Mouse (Mus musculus) layer of hippocampus, adult 11-12 months (tissue): ENCODE measurements around the gene Mkrn3.

Experiments used
- DNase-seq: peaks from one replicate; pipeline ENCODE4 v3.0.0; 2022; ENCODE audit warnings: low spot score

The Mkrn3 gene

DNA sequence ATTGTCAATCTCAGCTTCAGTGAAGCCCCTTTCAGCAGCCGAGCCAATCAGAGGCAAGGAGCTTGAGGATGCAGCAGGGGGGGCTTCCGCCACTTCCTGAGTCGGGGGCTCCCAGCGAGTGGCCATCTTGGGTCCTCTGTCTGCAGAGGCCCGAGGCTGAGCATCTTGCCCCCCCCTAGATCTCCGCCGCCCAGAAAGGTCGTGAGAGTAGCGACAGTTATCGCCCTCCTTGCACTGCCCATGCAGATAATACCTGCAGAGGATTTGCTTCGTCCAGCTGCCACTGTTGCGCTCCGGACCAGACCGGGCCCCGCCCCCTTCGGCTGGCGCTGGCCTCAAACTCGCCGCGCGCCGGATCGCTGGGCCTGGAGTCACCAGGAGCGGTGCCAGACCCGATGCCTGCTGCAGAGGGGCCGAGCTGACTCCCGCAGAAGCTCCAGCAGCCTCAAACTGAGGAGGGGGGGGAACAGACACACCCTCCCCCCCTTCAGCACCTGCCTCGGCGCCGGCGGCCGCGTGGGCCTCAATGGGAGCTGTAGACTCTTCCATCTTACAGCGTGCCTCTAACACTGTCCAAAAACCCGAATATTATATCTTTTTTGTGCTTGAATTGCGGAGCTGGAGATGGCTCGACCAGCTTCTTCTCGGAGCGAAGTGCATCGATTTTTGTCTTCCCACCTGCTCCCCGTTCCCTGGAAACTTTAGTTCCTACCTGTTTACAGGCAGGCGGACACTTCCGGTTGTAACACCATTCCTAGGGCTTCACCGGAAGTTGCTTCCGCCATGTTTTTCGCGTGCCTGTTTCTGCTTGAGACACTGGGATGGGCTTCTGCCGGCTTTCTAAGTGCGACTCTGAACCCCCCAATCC, at the start of gene Mkrn3:
Gene Mkrn3, minus strand, starts transcription at position 647 of the 868 bp plus-strand sequence.
- peak; percentile 49 for DNase-seq

DNA sequence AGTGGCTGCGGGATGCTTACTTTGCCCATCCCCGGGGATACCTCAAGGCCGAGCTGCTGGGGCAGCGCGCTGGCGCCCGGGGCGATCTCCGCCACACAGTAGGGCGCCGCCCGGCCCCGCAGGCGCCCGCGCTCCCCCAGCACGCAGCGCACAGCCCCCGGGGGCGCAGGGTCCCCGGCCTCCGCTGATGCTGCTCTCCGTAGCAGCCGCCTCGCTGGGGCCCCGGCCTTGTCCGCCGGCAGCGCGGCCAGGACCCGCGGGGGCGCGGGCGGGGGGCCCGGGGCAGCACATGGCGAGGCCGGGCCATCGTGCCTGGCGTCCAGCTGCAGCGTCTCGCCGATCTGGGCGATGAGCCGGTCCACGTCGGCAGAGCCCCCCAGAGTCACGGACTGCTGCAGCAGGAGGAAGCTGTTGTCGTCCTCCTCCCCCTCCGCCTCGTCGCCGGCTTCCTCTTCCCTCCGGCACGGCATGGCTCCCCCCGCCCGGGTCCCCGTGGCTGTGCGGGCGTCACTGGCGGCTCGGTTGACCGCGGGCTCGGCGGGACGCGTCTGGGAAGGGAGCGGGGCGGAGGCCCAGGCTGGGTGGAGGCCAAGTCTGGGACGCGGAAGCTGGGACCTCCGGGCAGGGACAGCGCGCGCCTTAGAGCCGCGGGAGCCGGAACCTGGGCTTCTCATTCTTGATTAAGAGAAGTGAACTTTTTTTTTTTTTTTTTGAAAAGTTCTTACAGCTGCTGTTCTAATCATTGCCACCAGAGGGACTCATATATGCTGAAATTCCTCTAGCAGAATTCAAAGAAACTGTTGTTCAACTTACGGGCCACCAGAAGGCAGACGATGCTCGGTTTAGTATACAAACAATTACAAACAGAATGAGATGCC, 44.2 kb upstream of the Mkrn3 start, which contains the start of gene Peg12:
Gene Peg12, minus strand, starts transcription at position 633 of the 878 bp plus-strand sequence.
- peak; percentile 12 for DNase-seq

DNA sequence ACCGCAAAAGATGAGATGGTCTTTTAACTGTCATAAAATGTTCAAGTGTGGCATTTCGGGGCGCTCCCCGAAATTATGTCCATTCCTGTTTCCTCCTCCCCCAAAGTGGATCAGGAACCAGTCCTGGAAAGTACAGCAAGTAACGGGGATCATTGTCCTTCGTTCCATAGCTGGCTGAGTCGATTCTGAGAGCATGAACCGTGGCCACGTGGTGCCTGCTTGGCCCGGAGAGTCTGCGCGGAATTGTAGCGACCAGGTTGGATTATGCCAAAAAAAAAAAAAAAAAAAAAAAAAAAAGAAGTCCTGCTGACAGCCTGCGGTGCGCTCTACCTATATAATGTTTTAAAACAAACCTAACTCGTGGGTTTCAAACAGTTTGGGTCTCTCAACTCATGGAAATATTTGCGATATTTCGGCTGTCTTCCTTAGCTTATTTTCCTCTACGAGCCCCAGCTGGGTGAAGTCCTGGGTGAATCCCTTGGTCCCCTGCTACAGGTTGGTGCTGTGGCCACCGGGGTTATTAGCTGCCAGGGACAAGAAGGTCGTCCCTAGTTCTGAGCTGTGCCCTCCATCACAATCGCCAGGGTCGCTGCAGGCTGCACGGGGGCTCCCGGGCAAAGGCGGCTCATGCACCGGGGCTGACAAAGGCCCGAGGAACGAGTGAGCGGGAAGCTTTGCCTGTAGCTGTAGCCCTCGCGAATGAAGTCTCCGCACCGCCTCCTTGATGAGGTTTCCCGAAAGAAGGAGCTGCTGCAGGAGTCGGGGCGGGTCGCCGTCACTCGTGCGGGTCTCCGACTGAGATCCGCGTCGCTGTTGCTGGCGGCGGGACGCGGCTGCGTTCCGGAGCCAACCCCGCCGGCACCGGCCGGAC, 43.3 kb upstream of the Mkrn3 start:
- DNase-seq = no peak

DNA sequence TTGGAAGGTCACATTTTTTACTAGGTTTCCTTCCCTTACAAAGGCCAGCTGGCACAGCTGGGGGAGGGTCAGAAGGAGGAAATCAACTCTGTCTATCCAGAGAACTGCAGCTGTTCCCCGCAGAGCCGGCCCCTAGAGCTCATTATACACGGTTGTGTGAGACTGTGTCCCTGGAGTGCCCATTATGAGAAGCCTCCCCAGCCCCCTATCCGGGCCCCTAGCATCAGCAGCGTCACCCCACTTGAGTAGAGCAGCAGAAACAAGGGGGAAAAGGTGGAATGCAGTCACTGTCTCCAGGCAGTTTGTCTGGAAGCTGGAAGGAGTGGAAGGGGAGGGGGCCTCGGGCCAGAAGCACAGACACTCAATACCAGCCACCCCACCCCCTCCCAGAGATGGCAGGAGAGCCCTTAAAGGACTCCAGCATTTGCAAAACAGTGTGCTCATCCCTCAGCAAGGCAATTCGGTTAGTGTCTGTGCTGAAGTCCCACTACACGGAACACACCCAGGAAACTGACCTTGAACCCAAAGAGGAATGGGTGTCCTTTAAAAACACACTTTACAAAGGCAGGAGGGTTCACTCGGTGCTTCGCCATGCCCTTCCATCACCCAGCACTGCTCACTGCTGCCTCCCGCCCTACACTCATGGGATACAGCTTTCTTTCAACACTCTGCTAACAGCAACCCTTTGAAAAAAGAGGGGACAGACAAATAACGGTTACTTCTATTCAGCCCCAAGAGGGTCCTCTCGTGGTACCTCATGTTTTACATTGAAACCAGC, 42.5 kb upstream of the Mkrn3 start:
- DNase-seq = no peak

DNA sequence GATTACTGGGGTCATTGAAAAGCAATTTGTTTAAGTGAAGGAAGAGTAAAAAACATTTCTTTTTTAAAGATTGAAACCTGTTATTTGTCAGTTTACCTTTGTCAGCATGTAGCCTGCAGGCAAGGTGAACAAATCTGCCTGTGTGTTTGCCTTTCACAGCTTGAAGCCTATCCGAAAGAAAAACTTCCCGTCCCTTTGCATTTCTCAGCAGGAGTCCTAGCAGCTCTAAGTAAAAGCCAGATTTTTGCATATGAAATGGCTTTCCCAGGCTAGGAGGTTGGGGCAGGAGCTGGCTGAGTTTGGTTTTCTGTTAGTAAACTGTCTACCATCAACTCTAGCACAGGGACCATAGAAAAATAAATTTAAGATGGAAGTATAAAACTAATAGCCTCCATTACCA, 32.4 kb upstream of the Mkrn3 start:
- DNase-seq = no peak

DNA sequence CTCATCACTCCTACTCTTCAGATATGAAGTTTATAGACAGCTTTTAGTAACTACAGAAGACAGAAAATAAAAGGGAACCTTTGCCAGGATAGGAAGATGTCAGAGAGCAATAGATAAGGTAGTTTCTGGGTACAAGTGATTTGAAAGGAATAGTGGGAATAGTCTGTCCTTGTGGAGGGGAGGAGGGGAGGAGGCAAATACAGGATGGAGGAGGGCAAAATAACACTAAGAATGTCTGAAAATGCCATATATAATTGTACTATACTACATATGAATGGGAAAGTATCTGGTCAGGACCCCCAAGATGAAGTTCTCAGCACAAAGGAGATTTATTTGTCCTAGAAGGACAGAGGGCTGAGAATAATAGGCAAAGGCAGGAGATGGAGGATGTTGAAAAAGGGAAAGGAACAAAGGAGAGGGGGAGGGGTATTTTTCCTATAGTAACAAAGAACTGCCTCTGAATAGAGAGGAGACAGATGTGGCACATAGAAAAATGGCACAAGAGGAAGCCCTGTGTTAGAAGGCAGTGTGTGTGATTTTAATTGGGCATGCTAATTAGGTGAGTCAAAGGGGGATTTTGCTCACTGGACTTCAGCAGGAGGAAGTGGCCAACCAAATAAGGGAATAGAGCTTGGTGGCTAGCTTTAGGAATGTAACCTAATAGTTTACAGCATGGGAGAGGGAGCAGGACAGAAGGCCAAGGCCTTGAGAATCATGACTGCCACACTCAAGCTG, 25.7 kb upstream of the Mkrn3 start:
- DNase-seq = no peak

DNA sequence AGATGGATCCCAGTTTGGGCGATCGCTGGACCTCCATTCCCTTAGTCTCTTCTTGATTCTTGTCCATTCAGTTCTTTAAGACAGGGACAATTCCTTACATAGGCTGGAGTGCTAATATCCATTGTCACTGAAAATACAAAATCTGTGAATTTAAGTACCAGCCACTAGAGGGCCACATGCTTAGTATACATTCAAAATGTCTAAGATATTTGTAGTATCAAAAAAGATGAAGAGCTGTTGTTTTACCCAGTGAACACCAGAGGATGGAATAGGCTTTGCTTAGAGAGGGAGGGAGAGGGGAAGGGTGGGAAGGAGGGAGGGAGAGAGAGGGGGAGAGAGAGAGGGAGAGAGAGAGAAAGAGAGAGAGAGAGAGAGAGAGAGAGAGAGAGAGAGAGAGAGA, 16.5 kb upstream of the Mkrn3 start:
- no peak for DNase-seq

DNA sequence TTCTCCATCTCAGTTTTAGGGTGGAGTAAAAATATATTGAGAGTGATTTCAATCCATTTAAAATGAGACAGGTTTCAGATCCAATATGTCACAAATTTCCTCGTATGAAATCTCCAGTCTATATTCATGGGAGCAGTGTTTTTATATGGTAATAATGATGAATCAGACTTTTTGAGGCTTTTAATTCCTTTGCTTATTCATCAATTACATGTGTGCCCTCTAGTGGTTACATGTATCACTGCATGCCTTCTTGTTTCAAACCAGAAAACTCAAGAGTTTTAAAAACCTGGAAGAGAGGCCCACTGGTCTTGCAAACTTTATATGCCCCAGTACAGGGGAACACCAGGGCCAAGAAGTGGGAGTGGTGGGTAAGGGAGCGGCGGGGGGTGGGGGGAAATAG, 13.3 kb upstream of the Mkrn3 start:
- no peak for DNase-seq

DNA sequence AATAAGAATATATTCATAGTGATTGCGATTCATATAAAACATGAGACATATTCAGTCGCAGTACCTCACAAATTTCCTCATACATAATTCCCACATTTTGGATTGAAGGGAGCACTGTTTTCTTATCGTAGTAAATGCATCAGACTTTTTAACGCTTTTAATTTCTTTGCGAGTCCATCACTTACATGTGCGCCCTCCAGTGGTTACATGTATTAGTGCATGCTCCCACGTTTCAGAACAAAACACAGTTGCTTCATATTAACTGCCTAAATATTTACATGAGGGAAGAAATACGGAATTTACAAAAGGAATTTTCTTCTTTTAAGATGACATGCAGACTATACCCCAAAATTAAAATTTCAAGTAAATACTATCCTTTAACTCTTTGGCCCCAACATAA, 8.4 kb upstream of the Mkrn3 start:
- DNase-seq = no peak

DNA sequence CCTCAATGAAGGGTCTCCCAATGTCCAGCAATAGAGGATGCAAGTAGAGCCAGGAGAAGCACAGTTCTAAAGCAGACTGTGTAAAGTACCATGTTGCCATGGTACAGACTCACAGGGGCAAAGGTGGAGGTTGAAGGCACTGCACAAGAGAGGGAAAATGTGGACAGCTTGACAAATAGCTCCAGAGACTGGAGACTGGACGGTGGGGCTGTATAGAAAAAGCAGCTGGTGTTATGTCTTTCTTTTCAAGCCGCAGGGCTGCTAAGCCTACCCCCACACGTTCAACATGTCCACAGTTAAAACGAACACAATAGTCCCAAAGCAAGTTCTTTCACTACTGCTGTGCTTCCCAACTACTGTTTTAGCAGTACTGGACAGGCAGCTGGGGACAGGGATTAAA, 3.3 kb upstream of the Mkrn3 start:
- DNase-seq = no peak

DNA sequence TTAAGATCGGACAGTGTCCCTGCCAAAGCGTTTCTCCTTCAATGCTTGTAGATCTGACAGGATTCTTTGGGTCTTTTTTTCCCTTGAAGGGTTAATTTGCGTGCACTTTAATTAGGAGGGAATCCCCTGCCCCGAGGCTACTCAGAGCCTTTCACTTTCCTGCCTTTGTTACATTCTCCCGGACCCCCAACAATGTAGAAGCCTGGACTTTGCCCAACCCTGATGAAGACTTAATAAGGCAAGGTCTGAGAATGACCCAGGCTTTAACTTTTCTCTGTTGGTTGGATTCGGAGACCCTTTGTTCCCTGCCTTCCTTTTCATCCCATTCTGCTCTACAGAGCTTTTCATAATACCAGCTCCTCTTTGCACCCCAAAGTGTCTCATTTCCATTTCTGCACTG, 627 bp upstream of the Mkrn3 start:
- no peak for DNase-seq

DNA sequence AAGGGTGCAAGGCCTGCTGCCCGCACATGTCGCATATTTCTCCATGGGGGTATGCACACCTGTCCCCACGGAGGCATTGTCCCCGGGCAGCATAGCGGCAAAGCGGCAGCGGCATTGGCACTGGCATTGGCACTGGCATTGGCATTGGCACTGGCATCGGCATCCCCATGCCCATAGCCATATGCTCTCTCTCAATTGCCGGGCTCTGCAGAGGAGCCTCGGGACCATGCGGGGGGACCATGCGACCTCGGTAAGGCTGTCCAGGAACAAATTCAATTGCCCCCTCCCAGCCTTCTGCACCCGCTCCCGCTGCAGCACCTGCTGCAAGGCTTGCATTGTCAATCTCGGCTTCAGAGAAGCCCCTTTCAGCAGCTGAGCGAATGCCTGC, 840 bp downstream of the Mkrn3 start:
- DNase-seq = no peak

DNA sequence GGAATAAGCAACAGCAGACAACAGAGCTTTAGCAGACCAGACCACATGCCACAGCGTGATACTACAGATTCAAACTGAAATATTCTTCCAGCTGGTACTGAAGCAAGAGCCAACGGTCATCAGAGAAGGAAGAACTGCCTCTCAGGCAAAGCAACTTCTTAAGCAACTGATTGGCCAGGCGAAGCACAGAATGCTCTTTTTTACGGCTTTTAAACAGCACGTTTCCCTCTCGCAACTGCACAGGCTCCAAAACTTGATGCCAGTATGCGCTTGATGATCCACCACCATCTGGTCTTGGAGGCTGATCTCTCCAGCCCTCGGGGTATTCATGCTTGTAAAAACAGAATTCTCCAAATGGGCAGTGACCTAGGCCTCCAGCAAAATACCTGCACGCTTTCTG, 1.6 kb downstream of the Mkrn3 start:
- DNase-seq = no peak

DNA sequence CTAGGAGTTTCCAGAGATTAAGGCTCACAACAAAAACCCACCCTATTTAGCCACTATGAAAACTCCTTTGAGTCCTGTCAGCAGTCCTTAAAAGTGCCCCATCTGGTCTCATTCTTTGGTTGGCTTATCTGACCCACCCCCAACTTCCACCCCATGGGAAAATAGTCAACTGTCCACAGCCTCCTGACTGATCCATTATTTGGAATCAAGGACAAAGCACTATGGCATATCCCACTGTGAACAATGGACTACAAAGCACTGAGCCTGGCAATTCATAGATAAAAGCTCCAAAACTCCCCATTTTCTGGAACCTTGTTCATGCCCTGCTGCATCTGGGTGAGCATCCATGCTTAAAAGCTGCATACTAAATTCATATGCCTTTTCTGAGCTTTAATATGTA, 3.8 kb downstream of the Mkrn3 start:
- no peak for DNase-seq

DNA sequence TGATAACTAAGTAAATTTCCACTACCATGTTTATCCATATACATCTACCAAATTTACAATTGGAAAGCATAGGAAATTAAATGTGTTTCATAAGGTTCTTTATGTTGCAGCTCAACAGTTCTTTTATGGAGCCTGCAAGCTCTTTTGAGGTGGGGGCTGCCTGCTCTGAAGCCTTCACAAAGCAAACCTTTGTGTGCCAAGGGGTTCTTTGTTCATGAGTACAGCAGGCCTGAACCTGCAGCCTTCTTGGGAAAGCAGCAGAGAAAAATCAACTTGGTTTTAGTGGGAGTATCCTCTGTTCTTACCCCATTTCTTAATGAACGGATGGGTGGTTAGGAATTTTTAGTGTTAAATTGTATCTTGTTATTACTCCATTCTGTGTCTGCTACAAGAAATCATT, 4.7 kb downstream of the Mkrn3 start:
- DNase-seq = no peak

DNA sequence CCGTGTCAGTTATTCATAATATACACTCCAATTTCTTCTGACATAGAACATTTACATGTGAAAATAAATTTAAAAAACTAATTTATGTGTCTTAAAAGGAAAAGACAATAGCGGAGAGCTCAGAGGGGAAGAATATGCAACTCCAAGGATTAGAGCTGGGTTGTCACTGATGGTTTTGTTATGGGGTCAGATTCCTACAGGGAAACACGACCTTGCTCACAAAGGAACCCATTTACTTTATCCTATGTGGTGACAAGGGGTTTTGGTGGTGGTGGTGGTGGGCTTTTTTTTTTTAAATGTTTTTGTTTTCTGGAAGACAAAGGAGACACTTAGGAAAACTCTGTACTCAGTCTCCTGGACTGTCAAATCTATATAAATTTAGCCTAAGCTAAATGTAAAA, 12.1 kb downstream of the Mkrn3 start:
- no peak for DNase-seq

DNA sequence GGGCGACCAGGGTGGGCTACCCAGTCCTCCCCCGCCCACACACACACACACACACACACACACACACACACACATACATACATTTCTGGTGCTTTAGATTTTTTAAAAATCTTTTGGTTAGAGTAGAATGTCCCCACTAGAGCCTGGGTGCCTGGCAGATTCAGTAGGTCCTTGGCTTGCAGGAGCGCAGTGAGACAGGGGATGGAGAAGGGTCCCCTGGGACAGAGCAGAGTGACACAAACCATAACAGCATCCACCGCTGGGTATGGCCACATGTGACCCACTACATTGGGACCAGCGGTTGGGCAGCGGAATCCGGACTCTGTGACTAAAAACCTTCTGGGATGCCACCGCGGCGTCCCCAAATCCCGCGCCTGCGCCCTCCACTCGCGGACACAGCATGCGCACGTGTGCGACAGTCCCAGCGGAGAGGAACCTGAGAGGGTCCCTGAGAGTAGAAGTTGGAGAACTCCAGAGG, 13.3 kb downstream of the Mkrn3 start:
- no peak for DNase-seq

DNA sequence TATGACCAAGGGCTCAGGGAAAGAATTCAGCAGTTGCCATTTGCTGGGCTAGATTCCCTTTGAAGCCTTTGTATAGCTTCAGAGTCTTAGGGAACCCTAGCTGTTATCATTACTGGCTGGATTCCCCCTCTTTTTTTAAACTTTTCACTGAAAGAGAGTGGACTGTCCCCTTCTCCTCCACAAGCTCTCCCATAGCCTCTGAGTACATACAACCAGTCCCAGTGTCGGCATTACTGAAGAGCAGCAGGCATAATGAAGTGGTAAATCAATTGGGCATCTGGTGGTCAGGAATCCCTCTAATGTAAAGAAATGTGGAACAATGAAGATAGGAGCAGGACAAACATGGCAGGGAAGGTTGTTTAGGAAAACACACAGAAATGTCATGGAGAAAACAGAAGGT, 27.7 kb downstream of the Mkrn3 start:
- no peak for DNase-seq

DNA sequence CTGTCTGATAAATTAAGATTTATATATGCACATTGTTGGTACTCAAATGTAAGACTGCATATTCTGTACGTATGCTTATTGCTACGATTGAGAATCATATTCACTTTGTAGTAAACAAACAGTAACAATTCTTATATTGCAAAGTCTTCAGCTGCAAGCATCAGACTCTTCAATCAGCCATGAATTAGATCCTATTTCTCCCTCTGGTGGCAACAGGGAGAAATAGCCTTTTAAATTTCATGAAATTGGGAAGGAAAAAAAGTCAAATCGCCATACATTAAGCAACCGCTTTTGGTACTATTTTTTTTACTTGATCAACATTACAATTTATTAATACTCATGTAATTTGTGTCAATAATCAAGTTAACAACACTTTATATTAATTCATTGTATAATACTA, 31.6 kb downstream of the Mkrn3 start:
- no peak for DNase-seq

DNA sequence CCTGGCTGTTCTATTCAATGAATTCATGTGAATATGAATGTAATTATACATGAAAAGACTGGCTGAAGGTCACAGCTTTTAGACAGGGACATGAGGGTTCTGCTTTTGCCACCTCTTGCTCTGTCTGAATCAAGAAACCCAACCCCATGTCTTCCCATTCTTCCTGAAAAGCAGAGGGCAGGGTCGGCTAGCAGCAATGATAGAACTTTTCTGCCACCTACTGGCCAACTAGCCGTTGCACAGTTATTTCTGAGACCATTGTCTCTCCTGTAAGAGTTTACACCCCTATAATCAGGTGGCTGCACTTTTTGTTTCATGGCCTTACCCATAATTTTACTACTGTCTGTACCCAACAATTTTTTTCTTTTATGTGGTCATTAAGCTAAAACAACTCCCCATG, 37.5 kb downstream of the Mkrn3 start:
- DNase-seq = peak; percentile 38

DNA sequence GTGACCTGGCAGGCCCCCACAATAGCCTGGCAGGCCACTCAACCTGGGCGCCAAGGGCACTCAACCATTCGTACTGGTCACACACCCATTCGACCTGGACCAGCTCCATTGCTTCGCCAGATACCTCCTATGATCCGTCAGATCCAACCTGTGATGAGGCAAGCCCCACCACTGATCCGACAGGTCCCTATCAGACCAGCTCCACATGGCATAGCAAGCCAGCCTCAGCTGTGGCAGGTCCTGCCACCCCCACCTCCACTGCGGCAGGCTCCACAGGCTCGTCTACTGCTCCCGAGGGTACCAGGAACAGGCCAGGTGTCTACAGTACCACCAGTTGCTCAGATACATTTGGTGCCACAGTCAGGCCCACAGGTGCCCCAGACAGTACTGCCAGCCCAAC, 41.4 kb downstream of the Mkrn3 start:
- no peak for DNase-seq
